Mouse (Mus musculus) thymus, postnatal 14 days (tissue): ENCODE results near the gene Eps8.
A peak's percentile ranks its signal among the peaks of the same experiment; 100 is the strongest.
"Not testable (repeated sequence)": the region's sequence is repeated elsewhere in the genome, so short reads cannot be mapped to it uniquely, and the experiment has no call there.

Experiments
- DNase-seq: peaks from one replicate; pipeline ENCODE4 v3.0.0; 2021

The Eps8 gene

DNA sequence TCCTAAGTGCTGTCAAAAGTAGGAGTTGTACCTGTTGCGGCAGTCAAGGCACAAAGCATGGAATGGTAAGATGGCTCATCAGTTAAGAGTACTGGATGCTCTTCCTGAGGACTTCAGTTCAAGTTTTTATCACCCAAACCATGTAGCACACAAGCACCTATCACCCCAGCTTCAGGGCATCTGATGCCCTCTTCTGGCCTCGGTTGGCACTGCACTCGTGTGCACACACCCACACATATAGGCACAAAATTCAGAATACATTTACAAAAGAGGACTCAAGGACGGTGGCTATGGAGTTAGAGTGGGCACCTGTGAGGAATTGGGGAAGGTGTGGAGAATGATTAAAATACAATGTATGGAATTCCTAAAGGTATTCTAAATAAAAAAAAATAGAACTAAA lies 185.1 kb downstream of the Eps8 start:
- DNase-seq, result no peak

DNA sequence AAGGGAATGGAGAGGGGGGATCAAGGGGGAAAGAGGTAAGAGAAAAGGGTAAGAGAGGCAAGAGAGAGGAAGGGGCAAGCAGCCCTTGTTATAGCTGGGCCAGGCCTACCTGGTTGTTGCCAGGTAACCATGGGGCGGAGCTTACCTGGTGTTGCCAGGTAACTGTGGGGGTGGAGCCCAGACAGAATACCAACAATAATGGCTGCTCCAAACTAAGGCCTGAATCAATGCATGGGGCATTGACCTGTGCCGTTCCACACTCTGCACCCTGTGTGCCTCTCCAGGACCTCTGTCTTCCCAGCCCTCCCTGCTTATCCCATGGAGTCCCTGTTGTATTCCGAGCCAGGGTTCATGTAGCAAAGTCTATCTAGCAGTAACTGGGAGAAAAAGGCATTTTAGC lies 187.0 kb downstream of the Eps8 start:
- no peak for DNase-seq

DNA sequence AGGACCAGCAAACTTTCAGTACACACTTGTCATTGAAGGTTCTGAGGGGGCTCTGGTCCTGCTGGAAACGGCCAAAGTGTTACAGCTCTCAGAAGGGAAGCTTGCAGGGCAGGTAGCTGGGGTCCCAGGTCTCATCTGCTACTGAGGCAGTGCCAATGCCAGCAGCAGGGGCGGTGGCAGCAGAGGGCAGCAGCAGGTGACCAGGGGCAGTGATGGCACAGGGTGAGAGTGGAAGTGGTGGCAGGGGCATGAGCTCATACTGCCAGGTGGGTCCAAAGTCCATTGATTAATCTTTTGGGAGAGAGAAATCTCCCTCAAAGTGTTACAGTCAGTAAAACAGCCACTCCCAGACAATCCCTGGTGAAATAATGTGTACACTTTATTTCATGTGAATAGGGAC lies 188.4 kb downstream of the Eps8 start:
- no peak for DNase-seq

DNA sequence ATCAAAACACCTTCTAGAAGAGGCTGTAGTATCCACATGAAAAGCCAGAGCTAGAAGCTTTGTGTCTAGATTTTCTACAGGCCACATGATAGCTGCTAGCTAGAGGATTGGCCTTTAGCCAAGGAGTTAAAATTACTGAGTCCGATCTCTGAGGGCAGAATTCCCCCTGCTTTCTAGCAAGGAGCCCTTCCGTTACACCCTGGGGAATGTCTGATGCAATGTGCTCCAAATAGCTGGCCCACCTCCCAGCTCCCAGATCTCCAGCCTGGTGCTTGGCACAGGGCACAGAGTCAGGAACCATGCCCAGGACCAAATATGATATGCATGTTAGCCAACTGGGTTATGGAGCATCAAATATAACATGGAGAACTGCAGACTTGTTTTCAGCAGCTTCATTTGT lies 189.4 kb downstream of the Eps8 start:
- no peak for DNase-seq

DNA sequence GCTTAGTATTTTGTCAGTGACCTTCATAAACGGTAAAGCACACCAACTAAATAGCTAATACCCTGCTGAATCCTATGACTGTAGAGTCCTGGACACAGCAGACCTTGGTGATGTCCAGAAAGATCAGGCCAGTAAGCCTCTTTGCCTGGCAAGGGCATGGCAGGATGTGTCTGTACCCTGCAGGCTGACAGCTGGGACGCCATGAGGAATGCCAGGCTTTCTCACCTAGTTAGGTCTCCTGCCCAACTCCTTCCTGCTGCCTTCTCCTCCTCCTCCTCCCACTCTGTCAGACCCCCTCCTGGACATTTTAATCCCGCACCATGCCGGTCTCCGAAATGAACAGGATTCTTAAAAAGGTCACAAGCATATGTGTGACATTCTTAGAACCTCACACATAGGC lies 190.9 kb downstream of the Eps8 start:
- DNase-seq, result no peak

DNA sequence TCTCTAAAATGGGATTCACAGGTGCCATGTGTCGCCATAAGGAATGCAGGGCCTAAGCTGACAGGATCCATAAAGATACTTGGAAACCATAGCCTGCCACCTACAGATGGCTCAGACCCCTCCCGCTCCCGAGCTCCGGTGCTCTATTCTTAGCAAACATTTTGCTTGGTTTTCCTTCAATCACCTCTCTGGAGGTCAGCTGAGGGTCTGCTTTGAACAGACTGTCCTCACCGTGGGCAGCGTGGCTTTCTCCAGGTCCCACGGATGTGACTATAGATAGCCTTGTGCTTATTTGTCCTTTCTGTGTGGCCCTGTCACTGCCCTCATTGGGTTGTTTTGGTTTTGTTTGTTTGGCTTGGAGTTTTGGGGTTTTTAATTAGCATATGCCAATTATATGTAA lies 196.5 kb downstream of the Eps8 start:
- no peak for DNase-seq

DNA sequence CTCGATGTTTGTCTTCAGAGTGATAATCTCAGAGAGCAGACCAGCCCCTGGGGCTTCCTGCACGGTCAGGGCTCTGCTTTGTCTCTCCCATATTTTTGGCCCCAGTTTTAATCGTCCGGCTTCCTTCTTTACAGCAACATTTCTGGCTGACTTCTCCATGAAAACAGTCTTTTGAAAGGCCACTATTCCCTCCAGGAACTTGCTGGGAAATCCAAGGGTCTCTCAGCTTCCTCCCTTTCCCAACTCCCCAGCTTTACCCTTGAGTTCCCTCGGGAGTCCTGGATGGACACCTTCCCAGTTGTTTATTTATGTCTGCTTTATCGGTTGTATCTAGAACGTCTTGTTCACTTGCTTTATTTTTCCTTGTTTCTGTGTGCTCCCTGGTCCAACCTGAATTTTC lies 197.5 kb downstream of the Eps8 start:
- no peak for DNase-seq

DNA sequence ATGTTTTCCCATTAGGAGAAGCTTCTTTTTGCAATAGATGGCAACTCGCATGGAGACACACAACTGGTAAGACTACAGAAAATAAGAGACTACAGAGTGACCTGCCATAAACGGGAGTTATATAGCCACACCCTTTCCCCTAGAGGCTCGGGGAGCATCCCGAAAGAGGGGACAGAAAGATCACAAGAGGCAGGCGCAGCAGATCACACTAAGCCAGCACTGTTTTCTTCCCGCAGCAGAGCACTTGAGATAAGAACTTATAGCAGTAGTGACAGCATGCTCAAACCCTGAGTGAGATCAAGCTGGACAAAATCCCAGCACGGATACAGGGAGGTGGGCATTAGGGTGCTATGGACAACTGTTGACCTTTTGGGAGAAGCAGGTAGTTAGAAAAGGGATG lies 198.6 kb downstream of the Eps8 start:
- no peak for DNase-seq

DNA sequence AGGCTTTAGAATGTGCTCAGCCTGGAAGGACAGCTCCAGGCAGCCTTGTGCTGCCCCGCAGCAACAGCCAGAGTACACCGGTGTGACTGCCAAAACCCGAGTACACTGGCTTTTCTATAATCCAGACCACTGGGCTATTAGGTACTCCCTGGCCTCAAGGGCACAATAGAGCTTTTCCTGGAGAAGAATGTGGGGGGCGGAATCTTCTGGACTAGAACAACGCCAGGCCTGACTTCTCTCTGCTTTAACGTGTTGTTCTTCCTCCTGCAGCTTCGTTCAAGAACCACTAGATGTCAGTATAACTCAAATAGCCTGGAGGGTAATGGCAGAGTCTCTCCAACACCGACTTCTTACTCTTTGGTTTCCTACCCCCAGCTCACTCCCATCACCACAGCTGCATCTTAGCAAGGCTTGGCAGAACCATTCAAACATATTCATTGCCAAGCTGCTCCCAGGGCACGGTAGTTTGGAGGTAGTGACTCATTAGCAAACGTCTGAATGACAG lies 199.1 kb downstream of the Eps8 start:
- DNase-seq, result peak; percentile 5

DNA sequence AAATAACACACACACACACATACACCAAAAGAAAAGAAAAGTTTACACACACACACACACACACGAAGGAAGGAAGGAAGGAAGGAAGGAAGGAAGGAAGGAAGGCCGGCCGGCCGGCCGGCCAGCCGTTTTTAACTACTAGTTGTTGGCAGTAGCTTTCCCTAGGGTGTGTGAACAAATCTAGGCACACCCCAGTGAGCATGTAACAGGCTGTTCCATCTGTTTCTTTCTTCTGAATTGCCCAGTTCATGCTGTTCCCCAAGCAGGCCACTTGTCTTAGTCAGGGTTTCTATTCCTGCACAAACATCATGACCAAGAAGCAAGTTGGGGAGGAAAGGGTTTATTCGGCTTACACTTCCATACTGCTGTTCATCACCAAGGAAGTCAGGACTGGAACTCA lies 208.6 kb downstream of the Eps8 start:
- not testable (repeated sequence) for DNase-seq

DNA sequence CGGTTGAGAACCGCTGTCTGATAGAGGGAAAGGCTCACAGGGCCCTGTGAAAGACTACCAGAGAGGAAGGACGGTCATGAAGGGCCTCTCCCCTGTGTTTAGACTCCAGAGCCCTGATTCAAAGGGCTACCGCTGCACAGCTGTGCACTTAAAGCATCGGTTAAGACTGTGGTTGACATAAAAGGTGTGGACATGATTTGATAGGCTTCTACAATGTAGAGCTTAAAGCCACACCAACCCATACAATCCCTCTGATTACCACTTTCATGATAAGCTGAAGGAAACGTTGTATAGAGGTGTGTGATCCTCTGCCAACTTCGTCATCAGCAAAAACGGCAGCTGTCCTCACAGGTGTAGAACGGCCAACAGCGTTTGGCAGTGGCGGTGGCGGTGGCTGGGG lies 211.6 kb downstream of the Eps8 start:
- no peak for DNase-seq

DNA sequence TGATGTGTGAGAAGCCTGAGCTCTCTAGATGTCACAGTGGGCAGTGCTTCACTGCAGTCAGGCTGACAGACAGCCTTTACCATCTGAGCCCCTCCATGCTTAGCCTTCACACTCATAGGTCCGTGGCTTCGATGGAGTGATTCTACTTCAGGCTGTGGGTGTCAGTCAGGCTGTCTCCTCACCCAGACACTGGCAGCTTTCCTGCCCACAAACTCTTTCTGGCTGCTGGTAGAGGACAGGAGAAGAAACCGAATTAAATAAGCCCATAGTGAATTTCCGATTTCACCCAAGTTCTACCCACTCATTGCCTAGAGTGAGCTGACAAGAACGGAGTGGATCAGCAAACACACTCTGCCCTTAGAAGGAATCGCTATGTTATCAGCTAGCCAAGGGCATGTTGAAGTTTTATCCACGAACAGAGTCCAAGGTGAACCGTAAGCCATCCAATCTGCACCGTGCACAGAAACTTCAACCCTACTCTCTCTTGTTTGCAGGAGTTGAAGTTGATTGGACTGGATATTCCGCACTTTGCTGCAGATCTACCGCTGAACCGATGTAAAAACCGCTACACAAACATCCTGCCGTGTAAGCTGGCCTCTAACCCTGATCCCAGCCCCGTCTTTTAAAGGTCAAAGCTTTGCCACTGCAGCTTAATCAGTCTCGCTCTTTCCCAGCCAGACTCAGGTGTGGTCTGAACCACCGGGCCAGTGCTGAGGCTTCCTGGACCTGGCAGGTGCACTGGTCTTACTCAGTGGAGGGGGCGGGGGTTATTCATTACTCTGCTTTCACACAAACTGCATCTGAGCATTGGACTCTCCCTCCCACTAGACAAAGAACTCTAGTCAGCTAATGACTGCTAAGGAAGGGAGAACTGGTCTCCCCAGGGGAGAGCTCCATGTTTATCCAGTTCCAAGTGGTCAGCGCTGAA lies 213.9 kb downstream of the Eps8 start:
- DNase-seq, result no peak

DNA sequence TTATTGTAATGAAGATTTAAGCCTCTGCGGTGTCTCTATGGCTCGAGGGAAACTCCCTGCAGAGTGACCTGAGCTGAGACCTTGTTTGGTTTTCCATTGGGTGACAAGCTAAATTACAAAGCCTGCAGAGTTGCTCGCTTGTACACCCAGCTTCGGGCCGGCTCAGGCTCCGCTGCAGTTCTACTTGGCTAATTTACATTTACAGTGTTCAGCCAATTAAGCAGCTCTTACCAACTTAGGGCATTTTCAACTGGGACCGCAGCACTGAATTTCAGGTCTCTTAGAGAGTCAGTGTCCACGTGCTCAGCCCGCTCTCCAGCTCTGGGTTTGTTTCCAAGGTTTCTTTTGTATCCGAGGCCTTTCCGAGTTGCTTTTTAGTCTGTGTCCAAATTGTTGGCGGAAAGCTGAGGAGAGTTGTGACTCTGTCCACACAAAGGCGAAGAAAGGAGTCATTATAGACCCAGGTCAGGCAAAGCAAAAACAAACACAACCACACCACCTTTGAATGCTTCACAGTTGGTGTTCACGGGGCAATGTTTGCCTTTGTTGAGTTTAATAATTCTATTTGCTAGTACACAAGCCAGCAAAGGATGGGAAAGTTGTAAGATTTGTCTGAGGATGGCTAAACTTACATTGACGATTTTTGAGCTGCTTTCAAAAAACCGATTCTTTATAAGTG lies 216.6 kb downstream of the Eps8 start:
- no peak for DNase-seq

DNA sequence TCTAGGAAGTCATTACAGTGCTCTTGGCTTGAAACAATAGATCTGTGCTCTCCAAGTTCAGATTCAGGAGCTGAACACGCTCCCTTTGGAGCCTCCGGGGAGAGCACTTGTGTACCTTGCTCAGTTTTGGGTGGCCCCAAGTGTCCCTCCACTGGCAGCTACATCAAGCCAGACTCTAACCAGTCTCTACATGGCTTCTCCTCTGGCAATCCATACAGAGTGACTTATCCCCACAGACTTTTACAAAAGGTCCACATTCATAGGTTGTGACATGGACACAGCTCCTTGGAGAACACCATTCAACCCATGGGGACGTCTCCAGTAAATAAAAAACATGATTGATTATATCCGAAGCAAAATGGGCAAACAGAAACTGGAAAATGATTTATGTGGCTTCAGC lies 217.2 kb downstream of the Eps8 start:
- no peak for DNase-seq

DNA sequence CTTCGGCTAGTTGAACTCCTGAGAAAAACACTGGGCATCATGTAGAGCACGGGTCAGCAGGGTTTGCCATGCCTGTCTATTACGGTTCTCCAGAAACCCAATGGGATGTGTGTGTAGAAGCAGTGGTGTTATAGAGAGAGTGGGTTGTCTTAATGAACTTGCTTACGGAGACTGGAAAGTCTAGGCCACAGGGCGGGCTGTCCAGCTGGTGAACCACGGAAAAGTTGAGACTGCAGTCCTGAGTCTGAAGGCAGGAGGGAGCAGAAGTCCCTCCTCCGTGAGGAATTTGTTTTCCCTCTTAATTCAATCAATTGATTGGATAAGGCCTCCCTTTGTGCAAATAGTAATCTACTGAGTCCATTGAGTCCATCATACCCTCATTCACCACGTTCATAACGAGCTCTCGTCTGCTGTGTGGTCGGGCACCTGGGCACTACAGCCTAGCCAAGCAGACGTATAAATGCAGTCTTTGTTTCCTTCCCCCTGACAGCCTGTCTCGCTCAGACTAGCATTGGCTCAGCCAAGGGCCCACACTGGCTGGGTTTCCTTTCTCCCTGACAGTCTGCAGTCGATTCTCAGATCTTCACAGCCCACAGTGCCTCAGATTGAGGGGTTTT lies 221.0 kb downstream of the Eps8 start:
- DNase-seq, result no peak
